Mouse (Mus musculus) hindbrain, embryonic 16.5 days (tissue): ENCODE results near the gene Stk31. TPM values are rescaled to one million over a fixed set of nuclear protein-coding genes. Genes with fewer than 3 reads are reported as not detected.
"Not testable (repeated sequence)": the region's sequence is repeated elsewhere in the genome, so short reads cannot be mapped to it uniquely, and the experiment has no call there.

ENCODE experiments used
- ATAC-seq: fragments of 200-750 bp; cut with Nextera tagmentation; 2 replicates; pipeline ENCODE4 v1.8.0; 2017; ENCODE audit warnings: moderate TSS enrichment, moderate library complexity
- H3K27ac ChIP-seq: fragments of 300-500 bp; sonication (generic); 2 replicates; pipeline ENCODE4 v1.5.1; 2014; ENCODE audit warnings: low read depth, mild to moderate bottlenecking, control low read depth, low read length, moderate library complexity
- H3K27me3 ChIP-seq: fragments of 300-500 bp; sonication (generic); replicated peaks from 2 replicates; pipeline ENCODE4 v1.6.1; 2014; ENCODE audit warnings: low read length; ENCODE audit not compliant: control insufficient read depth, insufficient read depth
- H3K36me3 ChIP-seq: fragments of 300-500 bp; sonication (generic); 2 replicates; pipeline ENCODE4 v1.6.1; 2014; ENCODE audit warnings: mild to moderate bottlenecking, low read length, moderate library complexity, mixed read lengths; ENCODE audit not compliant: control insufficient read depth, insufficient read depth
- H3K4me1 ChIP-seq: fragments of 300-500 bp; sonication (generic); 2 replicates; pipeline ENCODE4 v1.6.1; 2014; ENCODE audit warnings: low read depth, low read length; ENCODE audit not compliant: control insufficient read depth, insufficient read depth
- H3K4me2 ChIP-seq: fragments of 300-500 bp; sonication (generic); 2 replicates; pipeline ENCODE4 v1.6.1; 2014; ENCODE audit warnings: mild to moderate bottlenecking, low read length, control low read depth, moderate library complexity
- H3K4me3 ChIP-seq: fragments of 300-500 bp; sonication (generic); 2 replicates; pipeline ENCODE4 v1.5.1; 2014; ENCODE audit warnings: mild to moderate bottlenecking, low read length, control low read depth, moderate library complexity
- H3K9ac ChIP-seq: fragments of 300-500 bp; sonication (generic); 2 replicates; pipeline ENCODE4 v1.6.1; 2014; ENCODE audit warnings: low read depth, mild to moderate bottlenecking, control low read depth, low read length, moderate library complexity
- H3K9me3 ChIP-seq: fragments of 300-500 bp; sonication (generic); 2 replicates; pipeline ENCODE4 v1.6.1; 2014; ENCODE audit warnings: mild to moderate bottlenecking, low read length, moderate library complexity; ENCODE audit not compliant: control insufficient read depth
- WGBS: fragments of 180-500 bp; shearing (Covaris S2); extraction: QIAGEN DNeasy Blood & Tissue Kit; methylation state at CpG from one replicate; pipeline ENCODE4 v1.1.7; 2014; 5-methylcytosine and 5-hydroxymethylcytosine counted together
- polyA plus RNA-seq: library from polyadenylated mRNA; unstranded; fragments of >200 nt; fragmentation: Nextera tagmentation; extraction: Ambion mirVana; gene quantifications from 2 replicates; pipeline ENCODE4 v1.2.1, GENCODE M21; 2015

Stk31 gene
- polyA plus RNA-seq, 1 experiment from 2014 or later: not detected

- Histone ChIP-seq H3K4me1 (no peaks in the 10 kb centered on the region), H3K9me3 (no peaks in the 10 kb centered on the region), H3K9ac (no peak overlapping the region), H3K4me2 (no peak overlapping the region), H3K27ac (no peak overlapping the region), H3K4me3 (no peak overlapping the region), H3K36me3 (no peaks in the 10 kb centered on the region), H3K27me3 (no peaks in the 10 kb centered on the region)
- ATAC-seq: no peak
- WGBS: 71% methylated on average over 12 of the region's 12 CpGs
Observed at GRCm38 (mm10) chr6:49378328-49378727, 17.1 kb upstream of the Stk31 start.

- Histone ChIP-seq H3K4me2 (no peak overlapping the region), H3K27me3 (no peaks in the 10 kb centered on the region), H3K4me1 (no peaks in the 10 kb centered on the region), H3K36me3 (no peaks in the 10 kb centered on the region), H3K27ac (no peak overlapping the region), H3K9ac (no peak overlapping the region), H3K4me3 (no peak overlapping the region), H3K9me3 (no peaks in the 10 kb centered on the region)
- ATAC-seq: no peak
- WGBS: 76% methylated on average over 1 of the region's 1 CpGs
Observed at GRCm38 (mm10) chr6:49394276-49394675, 1.1 kb upstream of the Stk31 start.

GRCm38 (mm10) chr6:49397466-49397865 lies 2.1 kb downstream of the Stk31 start:
- Histone ChIP-seq H3K9ac (no peak overlapping the region), H3K4me1 (no peaks in the 10 kb centered on the region), H3K27me3 (no peaks in the 10 kb centered on the region), H3K9me3 (no peaks in the 10 kb centered on the region), H3K36me3 (no peaks in the 10 kb centered on the region), H3K27ac (no peak overlapping the region), H3K4me2 (no peak overlapping the region), H3K4me3 (no peak overlapping the region)
- no peak for ATAC-seq

- no peaks in the 10 kb centered on the region for H3K9me3 ChIP-seq
- no peak overlapping the region for H3K4me2 ChIP-seq
- no peaks in the 10 kb centered on the region for H3K27me3 ChIP-seq
- no peaks in the 10 kb centered on the region for H3K4me1 ChIP-seq
- H3K36me3 ChIP-seq: no peaks in the 10 kb centered on the region
- no peak overlapping the region for H3K9ac ChIP-seq
- no peak overlapping the region for H3K27ac ChIP-seq
- no peak for ATAC-seq
- H3K4me3 ChIP-seq: no peak overlapping the region
Observed at GRCm38 (mm10) chr6:49398365-49398764, 3.0 kb downstream of the Stk31 start.

- Histone ChIP-seq H3K36me3 (no peaks in the 10 kb centered on the region), H3K27ac (no peak overlapping the region), H3K4me2 (no peak overlapping the region), H3K27me3 (no peaks in the 10 kb centered on the region), H3K9me3 (no peaks in the 10 kb centered on the region), H3K9ac (no peak overlapping the region), H3K4me1 (no peaks in the 10 kb centered on the region), H3K4me3 (no peak overlapping the region)
- WGBS: 86% methylated on average over 3 of the region's 3 CpGs
- no peak for ATAC-seq
Observed at GRCm38 (mm10) chr6:49410830-49411229, 15.4 kb downstream of the Stk31 start.

GRCm38 (mm10) chr6:49412967-49413366 lies 17.6 kb downstream of the Stk31 start:
- not testable (repeated sequence) for H3K9me3 ChIP-seq, H3K9ac ChIP-seq, ATAC-seq, H3K36me3 ChIP-seq, H3K27me3 ChIP-seq, H3K4me2 ChIP-seq, H3K4me1 ChIP-seq, H3K4me3 ChIP-seq, H3K27ac ChIP-seq
- WGBS: 63% methylated on average over 2 of the region's 2 CpGs

GRCm38 (mm10) chr6:49415971-49416370 lies 20.6 kb downstream of the Stk31 start:
- Histone ChIP-seq H3K4me2 (no peak overlapping the region), H3K9me3 (no peaks in the 10 kb centered on the region), H3K27me3 (no peaks in the 10 kb centered on the region), H3K4me1 (no peaks in the 10 kb centered on the region), H3K36me3 (no peaks in the 10 kb centered on the region), H3K9ac (no peak overlapping the region), H3K4me3 (no peak overlapping the region), H3K27ac (no peak overlapping the region)
- 85% methylated on average over 1 of the region's 1 CpGs for WGBS
- no peak for ATAC-seq

GRCm38 (mm10) chr6:49437306-49437705 lies 41.9 kb downstream of the Stk31 start:
- Histone ChIP-seq H3K27me3 (no peaks in the 10 kb centered on the region), H3K9me3 (no peaks in the 10 kb centered on the region), H3K4me3 (no peak overlapping the region), H3K4me1 (no peaks in the 10 kb centered on the region), H3K9ac (no peak overlapping the region), H3K4me2 (no peak overlapping the region), H3K27ac (no peak overlapping the region), H3K36me3 (no peaks in the 10 kb centered on the region)
- 73% methylated on average over 1 of the region's 1 CpGs for whole genome bisulfite sequencing
- no peak for ATAC-seq

- Histone ChIP-seq H3K9ac (no peak overlapping the region), H3K9me3 (no peaks in the 10 kb centered on the region), H3K4me2 (no peak overlapping the region), H3K4me1 (no peaks in the 10 kb centered on the region), H3K36me3 (no peaks in the 10 kb centered on the region), H3K27ac (no peak overlapping the region), H3K27me3 (no peaks in the 10 kb centered on the region), H3K4me3 (no peak overlapping the region)
- ATAC-seq: no peak
- 79% methylated on average over 5 of the region's 5 CpGs for WGBS
Observed at GRCm38 (mm10) chr6:49458112-49458511, 62.7 kb downstream of the Stk31 start.

GRCm38 (mm10) chr6:49483205-49483604 lies 87.8 kb downstream of the Stk31 start:
- Histone ChIP-seq H3K27me3 (no peaks in the 10 kb centered on the region), H3K4me1 (no peaks in the 10 kb centered on the region), H3K9ac (no peak overlapping the region), H3K27ac (no peak overlapping the region), H3K4me3 (no peak overlapping the region), H3K9me3 (peaks cover 4% of the 10 kb centered on the region; the same call in 1 of the 2 replicates), H3K4me2 (no peak overlapping the region), H3K36me3 (no peaks in the 10 kb centered on the region)
- WGBS: 93% methylated on average over 2 of the region's 2 CpGs
- no peak for ATAC-seq
